ENCODE assay signal across 8 mouse cellular contexts in genomic region chr3:102012076-102012610, GRCm38 (mm10). TPM values are rescaled to one million over a fixed set of nuclear protein-coding genes. Genes with fewer than 3 reads are reported as not detected.
A peak's percentile ranks its signal among the peaks of the same experiment; 100 is the strongest.
DNase-seq lines count a peak whose midpoint lies in the region; ATAC-seq and TF ChIP-seq lines count a peak whose summit lies in the region.

No protein-coding gene starts in this region.

- H3K4me2 ChIP-seq in heart, embryonic 14.5 days (ENCODE audit: low read length): peak overlapping the region; percentile 67
- H3K4me2 ChIP-seq in forebrain, embryonic 15.5 days (replicated peaks): peak overlapping the region; percentile 48
- peak overlapping the region; percentile 49 for H3K4me2 ChIP-seq in midbrain, embryonic 11.5 days

- no peak overlapping the region for H3K27ac ChIP-seq in heart, embryonic 14.5 days (replicated peaks in 1 of 2; ENCODE audit: control insufficient read depth in 1 of 2, insufficient read depth in 1 of 2, low read depth in 2 of 2, low read length in 2 of 2)
- no peak overlapping the region for H3K27ac ChIP-seq in brown adipose tissue, adult 24 weeks (replicated peaks; ENCODE audit: low read depth, low read length)
- peak overlapping the region; percentile 76 for H3K27ac ChIP-seq in forebrain, embryonic 15.5 days (replicated peaks)
- H3K27ac ChIP-seq in midbrain, embryonic 11.5 days (ENCODE audit: low read depth, low read length): peak overlapping the region; percentile 94

- H3K4me1 ChIP-seq in heart, embryonic 14.5 days (ENCODE audit: control insufficient read depth in 2 of 2, insufficient read depth in 2 of 2, low read length in 2 of 2): peaks cover 7 to 18% of the 10 kb centered on the region in 2 experiments; a peak in 3 of 4 replicates
- no peaks in the 10 kb centered on the region for H3K4me1 ChIP-seq in brown adipose tissue, adult 24 weeks (ENCODE audit: control insufficient read depth, insufficient read depth, insufficient read length, low read length)
- peaks cover 23% of the 10 kb centered on the region for H3K4me1 ChIP-seq in forebrain, embryonic 15.5 days
- peaks cover 12% of the 10 kb centered on the region for H3K4me1 ChIP-seq in midbrain, embryonic 11.5 days (ENCODE audit: control insufficient read depth, insufficient read depth, low read length)
- H3K4me1 ChIP-seq in lung, adult 2 months (ENCODE audit: control insufficient read depth, insufficient read depth, low read length): no peaks in the 10 kb centered on the region

- no peak for TF ChIP-seq POLR2A in lung, adult 2 months (IDR thresholded peaks at IDR 0.05; ENCODE audit: borderline replicate concordance, extremely low read depth, low read depth, low read length)

- no peak for ATAC-seq in heart, embryonic 14.5 days (ENCODE audit: insufficient number of reproducible peaks, insufficient read depth, low FRiP score, low read depth)
- ATAC-seq in forebrain, embryonic 15.5 days (replicated peaks): peak; percentile 51; the same call in 1 of the 2 replicates
- peak; percentile 56 for ATAC-seq in midbrain, embryonic 11.5 days (ENCODE audit: low FRiP score)

- H3K36me3 ChIP-seq in heart, embryonic 14.5 days (ENCODE audit: control insufficient read depth, insufficient read depth, low read length): no peaks in the 10 kb centered on the region
- H3K36me3 ChIP-seq in forebrain, embryonic 15.5 days: no peaks in the 10 kb centered on the region
- H3K36me3 ChIP-seq in midbrain, embryonic 11.5 days (ENCODE audit: control insufficient read depth, insufficient read depth, low read length): no peaks in the 10 kb centered on the region

- WGBS in heart, embryonic 14.5 days: 3% methylated on average over 23 of the region's 23 CpGs
- 4% methylated on average over 23 of the region's 23 CpGs for WGBS in forebrain, embryonic 15.5 days
- WGBS in midbrain, embryonic 11.5 days: under 1% methylated on average over 23 of the region's 23 CpGs
- 11% methylated on average over 23 of the region's 23 CpGs for WGBS in lung, adult 2 months

- H3K4me3 ChIP-seq in heart, embryonic 14.5 days (ENCODE audit: control insufficient read depth in 1 of 2, insufficient read depth in 1 of 2, low read depth in 1 of 2, low read length in 2 of 2): peak overlapping the region; percentile 31 to 34
- H3K4me3 ChIP-seq in brown adipose tissue, adult 24 weeks (ENCODE audit: insufficient read depth, low read depth, low read length): peak overlapping the region; percentile 27; the same call in 1 of the 2 replicates
- peak overlapping the region; percentile 43 for H3K4me3 ChIP-seq in forebrain, embryonic 15.5 days
- peak overlapping the region; percentile 48 for H3K4me3 ChIP-seq in midbrain, embryonic 11.5 days (ENCODE audit: low read depth, low read length)
- H3K4me3 ChIP-seq in lung, adult 2 months (replicated peaks; ENCODE audit: extremely low read depth, low read depth, low read length): no peak overlapping the region

- TF ChIP-seq CTCF in lung, adult 2 months (IDR thresholded peaks at IDR 0.05; ENCODE audit: insufficient read depth, low read length): no peak

- H3K9me3 ChIP-seq in heart, embryonic 14.5 days (ENCODE audit: control insufficient read depth, low read length): no peaks in the 10 kb centered on the region
- no peaks in the 10 kb centered on the region for H3K9me3 ChIP-seq in forebrain, embryonic 15.5 days
- no peaks in the 10 kb centered on the region for H3K9me3 ChIP-seq in midbrain, embryonic 11.5 days (ENCODE audit: control insufficient read depth, low read length)

- no peak for DNase-seq in heart, adult 9 months (ENCODE audit: low spot score in 2 of 2)
- DNase-seq in midbrain, embryonic 11.5 days (ENCODE audit: low spot score, missing footprints): peak; percentile 95
- DNase-seq in testis, postnatal 14 days (ENCODE audit: low spot score): no peak
- DNase-seq in lung, adult 2 months: no peak
- DNase-seq in spleen, postnatal 4 days (ENCODE audit: low spot score in 2 of 2): no peak

- H3K27me3 ChIP-seq in heart, embryonic 14.5 days (ENCODE audit: control insufficient read depth, insufficient read depth, low read length): peaks cover 84% of the 10 kb centered on the region
- peaks cover 22% of the 10 kb centered on the region for H3K27me3 ChIP-seq in forebrain, embryonic 15.5 days
- H3K27me3 ChIP-seq in midbrain, embryonic 11.5 days (ENCODE audit: control insufficient read depth, insufficient read depth, low read length): peaks cover 45% of the 10 kb centered on the region

- peak overlapping the region; percentile 14 for H3K9ac ChIP-seq in heart, embryonic 14.5 days (ENCODE audit: low read length)
- H3K9ac ChIP-seq in forebrain, embryonic 15.5 days (replicated peaks): peak overlapping the region; percentile 53
- peak overlapping the region; percentile 79 for H3K9ac ChIP-seq in midbrain, embryonic 11.5 days (ENCODE audit: low read length)

RNA-seq across cellular contexts. Expression of gene Nhlh2, which starts 2.3 kb away (rescaled TPM):
- not detected in 2 replicates for polyA plus RNA-seq in heart, embryonic 14.5 days (2014; fragmentation: Nextera tagmentation; extraction: Ambion mirVana)
- not detected in 2 replicates for polyA plus RNA-seq in brown adipose tissue, adult 24 weeks (2012; ENCODE audit: insufficient read depth, insufficient read length, missing spikeins)
- 24.3 and 25.4 TPM in 2 replicates for polyA plus RNA-seq in forebrain, embryonic 15.5 days (2015; fragmentation: Nextera tagmentation; extraction: Ambion mirVana)
- 100 and 112 TPM in 2 replicates for polyA plus RNA-seq in midbrain, embryonic 11.5 days (2014; fragmentation: Nextera tagmentation; extraction: Ambion mirVana)
- not detected in 2 replicates for polyA plus RNA-seq in lung, adult 2 months (2012; rRNA removed)

Comparison
In these comparisons a context has a peak if more than half of its experiments do, and no peak if none do; other contexts are left out.
1. H3K27ac ChIP-seq: peak in forebrain, embryonic 15.5 days (single experiment) and midbrain, embryonic 11.5 days (single experiment); none in heart, embryonic 14.5 days (0 of 2) and brown adipose tissue, adult 24 weeks (single experiment).
2. H3K9ac ChIP-seq: peak in every context shown above with its lines; median percentile 79 in midbrain, embryonic 11.5 days; 53 in forebrain, embryonic 15.5 days; 14 in heart, embryonic 14.5 days.
3. RNA of gene Nhlh2, which starts 2.3 kb away (polyA plus RNA-seq): 100 to 112 TPM in midbrain, embryonic 11.5 days and 24.3 to 25.4 TPM in forebrain, embryonic 15.5 days; not detected in heart, embryonic 14.5 days, not detected in brown adipose tissue, adult 24 weeks and not detected in lung, adult 2 months; every median in the first group is over 10 times any median in the second.
4. Peak in every context shown above with its lines, with median percentiles within 50 percentile points of each other: H3K4me2 ChIP-seq.